Mouse (Mus musculus) right cerebral cortex, postnatal 14 days (tissue): ENCODE measurements around the gene Ralgapa2.
A peak's percentile ranks its signal among the peaks of the same experiment; 100 is the strongest.

Experiments
- DNase-seq: peaks from one replicate; pipeline ENCODE4 v3.0.0; 2022

Ralgapa2 gene

GRCm38 (mm10) chr2:146425235-146425634 is 86.9 kb downstream of the Ralgapa2 start:
- DNase-seq: no peak

- DNase-seq: no peak
These were observed 88.3 kb downstream of the Ralgapa2 start for GRCm38 (mm10) chr2:146423710-146424301.

- DNase-seq: no peak
These were observed 89.0 kb downstream of the Ralgapa2 start for GRCm38 (mm10) chr2:146423032-146423691.

GRCm38 (mm10) chr2:146416283-146416682 is 95.9 kb downstream of the Ralgapa2 start:
- no peak for DNase-seq

DNA sequence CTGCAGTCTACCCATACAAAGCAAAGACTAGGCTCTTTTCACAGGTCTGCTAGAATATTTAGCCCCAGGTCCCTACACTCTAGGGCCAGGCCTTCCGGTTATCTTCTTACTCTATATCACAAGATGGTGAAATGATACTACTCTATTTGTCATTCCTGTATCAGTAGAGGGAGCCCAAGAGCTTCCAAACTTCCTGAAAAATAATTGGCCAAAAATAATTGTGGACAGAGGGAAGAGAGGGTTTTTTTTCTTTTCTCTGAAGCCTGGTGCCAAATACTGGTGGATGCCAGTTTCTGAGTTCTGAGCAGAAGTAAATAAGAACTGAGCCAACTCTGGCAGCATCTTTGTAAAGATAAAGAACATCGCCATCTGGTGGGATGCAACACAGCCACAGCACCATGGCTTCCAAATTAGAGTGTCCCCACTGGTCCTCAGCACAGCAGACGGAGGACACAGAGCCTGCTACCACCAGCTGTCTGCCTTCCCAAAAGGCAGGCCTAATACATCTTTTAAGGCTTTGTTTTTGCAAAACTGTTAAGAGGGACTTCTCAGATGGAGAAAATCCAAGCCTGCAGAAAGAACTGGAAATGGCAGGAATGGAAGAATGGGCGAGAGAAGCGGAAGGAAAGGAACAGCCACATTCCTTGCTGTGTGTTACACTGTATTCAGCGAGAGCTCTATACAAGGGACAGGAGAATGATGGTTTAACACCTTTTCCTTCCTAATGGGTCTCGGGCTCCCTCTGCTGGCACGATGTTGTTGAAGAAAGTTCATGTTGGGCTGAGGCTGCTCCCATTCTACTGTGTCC is 97.5 kb downstream of the Ralgapa2 start:
- DNase-seq: peak; percentile 86

- no peak for DNase-seq
These were observed 99.4 kb downstream of the Ralgapa2 start for GRCm38 (mm10) chr2:146412733-146413132.

DNA sequence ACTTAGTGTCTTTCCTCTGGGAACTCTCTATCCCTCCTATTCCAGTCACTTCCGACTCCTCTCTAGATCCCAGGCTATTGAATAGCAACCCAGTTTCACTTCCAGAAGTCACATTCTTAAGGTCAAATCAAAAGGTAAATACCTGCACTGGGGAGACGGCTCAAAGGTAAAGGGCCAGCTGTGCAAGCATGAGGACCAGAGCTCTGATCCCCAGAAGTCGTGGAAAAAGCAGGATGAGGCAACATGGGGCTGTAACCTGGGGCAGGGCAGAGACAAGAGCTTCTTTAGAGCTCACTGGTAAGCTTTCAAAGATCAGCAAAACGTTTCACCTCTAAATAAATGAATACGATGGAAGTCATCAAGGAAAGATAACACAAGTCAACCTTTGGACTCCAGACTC is 100.2 kb downstream of the Ralgapa2 start:
- no peak for DNase-seq

GRCm38 (mm10) chr2:146407078-146407477 is 105.1 kb downstream of the Ralgapa2 start:
- DNase-seq: no peak

- DNase-seq: no peak
These were observed 110.6 kb downstream of the Ralgapa2 start for GRCm38 (mm10) chr2:146401588-146401987.

DNA sequence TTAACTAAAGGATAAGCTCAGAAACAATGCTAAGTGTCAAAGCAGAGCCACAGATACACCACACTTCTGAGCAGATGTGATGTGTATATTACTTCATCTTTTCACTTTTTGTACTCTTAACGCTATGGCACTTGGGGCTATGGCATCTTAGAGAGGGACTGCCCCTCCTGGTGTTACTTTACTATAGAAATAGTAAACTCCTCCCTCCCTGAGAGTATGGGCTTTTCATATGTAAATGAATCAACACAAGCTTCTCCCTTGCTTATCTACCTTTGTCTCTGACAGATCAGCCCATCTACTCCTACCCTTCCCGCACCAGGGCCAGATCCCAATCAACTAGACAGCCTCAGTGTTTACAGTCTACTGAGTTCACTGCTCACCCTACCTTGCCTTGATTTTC is 111.4 kb downstream of the Ralgapa2 start:
- no peak for DNase-seq

DNA sequence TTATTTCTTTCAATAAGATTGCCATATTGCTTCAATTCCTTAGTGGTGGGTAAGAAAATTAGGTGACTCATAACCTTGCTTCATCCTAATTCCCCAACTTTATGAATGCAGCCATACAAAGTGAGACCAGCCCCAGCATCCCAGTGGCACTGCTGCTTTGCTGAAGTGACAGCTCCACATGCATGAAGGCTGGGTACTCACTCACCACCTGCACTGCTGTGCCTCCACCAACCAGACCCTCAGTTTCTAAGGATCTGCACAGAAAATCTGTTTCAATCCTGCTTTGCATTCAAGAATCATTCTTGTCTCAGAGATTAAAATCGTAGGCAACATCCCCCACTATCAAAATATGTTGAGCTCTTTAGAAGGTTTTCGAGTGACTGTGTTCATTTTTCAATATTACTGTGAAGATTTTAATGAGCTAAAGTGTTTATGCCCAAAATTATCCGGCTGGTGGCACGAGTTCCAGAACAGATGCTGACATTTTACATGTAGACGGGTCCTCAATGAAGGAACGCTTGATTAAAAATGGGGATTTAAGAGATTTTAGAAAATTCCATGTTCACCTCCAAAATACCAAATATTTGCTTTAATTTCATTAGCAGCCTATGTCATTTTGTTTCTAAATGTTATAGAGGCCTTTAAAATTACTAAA is 113.8 kb downstream of the Ralgapa2 start:
- no peak for DNase-seq

- no peak for DNase-seq
These were observed 124.9 kb downstream of the Ralgapa2 start for GRCm38 (mm10) chr2:146387211-146387610.

DNA sequence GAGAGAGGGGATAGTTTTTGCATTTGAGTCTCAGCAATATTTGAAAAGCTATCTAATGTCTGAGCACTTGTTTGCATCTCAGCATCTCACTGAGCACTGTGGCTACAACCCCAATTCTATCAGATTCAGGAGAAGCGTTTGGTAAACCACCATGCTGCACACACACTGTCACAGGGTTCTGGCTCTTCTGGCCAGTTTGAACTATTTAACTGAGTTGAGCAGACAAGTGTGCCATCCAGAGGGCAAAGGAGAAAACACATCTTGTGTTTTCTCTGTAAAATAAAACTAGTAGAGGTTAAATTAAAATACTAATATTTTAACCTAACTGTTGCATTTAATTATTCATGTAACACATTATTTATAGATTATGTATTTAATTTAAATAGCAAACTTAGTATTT is 127.6 kb downstream of the Ralgapa2 start:
- no peak for DNase-seq

DNA sequence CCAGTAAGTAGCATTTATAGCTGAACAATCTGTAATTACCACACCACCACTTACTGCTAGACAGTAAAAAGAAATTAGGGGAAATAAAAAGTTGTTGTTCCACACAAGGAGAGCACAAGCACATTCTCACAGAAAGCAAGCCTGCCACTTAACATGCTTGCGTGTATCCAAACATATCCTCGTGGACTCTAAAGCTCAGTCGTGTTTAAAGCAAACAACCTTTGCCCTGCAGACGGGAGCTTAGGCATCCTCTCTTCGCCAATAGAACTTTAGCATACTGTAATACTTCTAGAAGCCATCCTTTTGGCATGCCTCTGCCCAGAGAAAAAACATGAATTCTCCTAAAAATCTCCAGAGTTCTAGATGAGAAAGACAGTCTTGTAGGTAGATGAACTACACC is 135.9 kb downstream of the Ralgapa2 start:
- no peak for DNase-seq

- DNase-seq: no peak
These were observed 146.0 kb downstream of the Ralgapa2 start for GRCm38 (mm10) chr2:146366098-146366497.

DNA sequence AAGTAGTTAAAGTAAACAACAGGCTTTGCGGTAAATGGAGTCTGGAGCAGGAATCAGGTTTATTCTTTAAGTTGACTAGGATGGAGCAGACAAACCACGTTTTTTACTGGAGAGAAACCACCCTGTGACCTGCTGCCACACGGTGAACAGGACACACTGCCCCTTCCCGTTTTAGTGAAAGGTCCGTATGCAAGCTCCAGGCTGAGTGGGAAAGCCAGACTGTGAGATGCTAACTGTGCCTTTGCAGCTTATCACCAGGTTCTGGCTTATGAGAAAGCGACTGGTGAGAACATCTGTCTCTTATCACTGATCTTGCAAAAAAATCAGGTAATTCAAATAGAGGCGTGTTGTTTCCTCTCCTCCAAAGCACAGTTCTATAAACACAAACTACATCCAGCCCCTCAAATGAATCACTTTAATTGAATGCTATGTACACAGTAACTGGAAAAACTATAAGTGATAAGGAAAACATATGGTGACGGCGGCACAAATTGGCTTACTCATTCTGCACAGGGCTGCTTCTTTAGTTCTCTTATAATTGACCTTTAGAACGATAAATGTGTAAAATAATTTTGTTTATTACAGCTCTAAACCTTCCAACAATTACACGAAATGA is 146.7 kb downstream of the Ralgapa2 start:
- DNase-seq: no peak

DNA sequence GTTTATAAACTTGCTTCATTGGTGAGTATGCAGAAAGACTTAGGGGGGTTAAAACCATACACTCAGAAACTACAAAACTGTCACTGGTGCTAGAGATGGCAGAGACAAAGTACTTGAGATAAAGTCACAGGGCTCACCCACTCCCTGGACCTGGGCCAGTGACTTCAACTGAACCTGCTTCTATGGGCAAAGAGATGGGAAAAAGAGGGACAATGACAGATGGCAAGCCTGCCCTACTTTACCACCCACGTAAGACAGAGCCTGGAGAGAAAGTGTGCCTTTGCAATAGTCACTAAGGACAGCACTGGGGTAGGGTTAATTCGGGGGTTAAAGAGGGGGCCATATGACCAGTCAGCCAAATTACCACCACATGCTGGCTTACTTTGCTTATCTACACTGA is 148.7 kb downstream of the Ralgapa2 start:
- DNase-seq: peak; percentile 55

- DNase-seq: no peak
These were observed 149.2 kb downstream of the Ralgapa2 start for GRCm38 (mm10) chr2:146362932-146363331.

GRCm38 (mm10) chr2:146361969-146362368 is 150.2 kb downstream of the Ralgapa2 start:
- DNase-seq: no peak

GRCm38 (mm10) chr2:146361076-146361475 is 151.1 kb downstream of the Ralgapa2 start:
- DNase-seq: no peak

DNA sequence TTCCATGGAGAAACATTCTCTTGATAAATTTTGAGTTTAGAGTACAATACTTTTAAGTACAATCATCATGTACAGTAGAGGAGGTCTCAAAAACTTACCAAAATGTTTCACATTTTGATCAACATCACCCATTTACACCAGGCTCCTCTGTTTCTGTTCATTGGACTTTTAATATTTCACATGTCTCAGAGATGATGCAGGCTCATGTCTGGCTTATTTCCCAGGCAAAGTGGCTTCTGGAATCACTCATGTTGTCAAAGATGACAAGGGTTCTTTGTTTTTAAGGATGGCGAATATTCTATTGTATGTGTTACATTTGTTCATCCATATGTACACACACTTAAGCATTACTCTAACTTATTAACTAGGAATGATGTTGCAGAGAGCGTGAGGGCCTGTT is 152.5 kb downstream of the Ralgapa2 start:
- DNase-seq: no peak

DNA sequence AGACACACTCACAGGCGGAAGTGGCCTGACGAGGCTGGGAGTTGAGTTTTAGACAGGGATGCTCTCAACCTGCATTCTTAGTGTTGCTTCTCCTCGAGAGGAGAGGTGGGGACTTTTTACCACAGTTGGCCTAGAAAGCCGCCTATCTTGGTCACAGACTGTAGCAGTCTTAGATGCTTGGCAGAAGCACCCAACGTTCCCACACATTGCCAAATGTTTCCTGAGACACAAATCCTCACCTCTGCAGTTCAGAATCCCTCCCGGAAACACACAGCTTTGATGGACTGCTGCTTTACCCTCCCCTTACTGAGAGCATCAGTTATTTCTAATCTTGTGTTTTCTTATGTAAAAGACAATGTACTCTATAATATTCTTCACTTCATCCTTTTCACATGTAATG is 155.6 kb downstream of the Ralgapa2 start:
- DNase-seq: no peak

- no peak for DNase-seq
These were observed 161.9 kb downstream of the Ralgapa2 start for GRCm38 (mm10) chr2:146350230-146350629.
